Mouse (Mus musculus) liver, embryonic 15.5 days (tissue): ENCODE results near the gene B230219D22Rik. TPM values are rescaled to one million over a fixed set of nuclear protein-coding genes. Genes with fewer than 3 reads are reported as not detected.
A peak's percentile ranks its signal among the peaks of the same experiment; 100 is the strongest.
"Not testable (repeated sequence)": the region's sequence is repeated elsewhere in the genome, so short reads cannot be mapped to it uniquely, and the experiment has no call there.

Source experiments
- ATAC-seq: fragments of 200-750 bp; cut with Nextera tagmentation; 2 replicates; pipeline ENCODE4 v1.8.0; 2017; ENCODE audit warnings: moderate number of reproducible peaks, mild to moderate bottlenecking, moderate library complexity; ENCODE audit not compliant: insufficient read depth
- H3K27ac ChIP-seq: fragments of 300-500 bp; sonication (generic); replicated peaks from 2 replicates; pipeline ENCODE4 v1.5.1; 2015; ENCODE audit warnings: mild to moderate bottlenecking, inconsistent platforms
- H3K27me3 ChIP-seq: fragments of 300-500 bp; sonication (generic); 2 replicates; pipeline ENCODE4 v1.6.1; 2015; ENCODE audit warnings: mild to moderate bottlenecking, inconsistent platforms
- H3K36me3 ChIP-seq: fragments of 300-500 bp; sonication (generic); replicated peaks from 2 replicates; pipeline ENCODE4 v1.6.1; 2015; ENCODE audit warnings: moderate library complexity, mild to moderate bottlenecking, inconsistent platforms
- H3K4me1 ChIP-seq: fragments of 300-500 bp; sonication (generic); replicated peaks from 2 replicates; pipeline ENCODE4 v1.6.1; 2015; ENCODE audit warnings: inconsistent platforms
- H3K4me2 ChIP-seq: fragments of 300-500 bp; sonication (generic); 2 replicates; pipeline ENCODE4 v1.6.1; 2015; ENCODE audit warnings: moderate library complexity, mild to moderate bottlenecking, inconsistent platforms
- H3K4me3 ChIP-seq: fragments of 300-500 bp; sonication (generic); replicated peaks from 2 replicates; pipeline ENCODE4 v1.5.1; 2015; ENCODE audit warnings: mild to moderate bottlenecking, inconsistent platforms
- H3K9ac ChIP-seq: fragments of 300-500 bp; sonication (generic); 2 replicates; pipeline ENCODE4 v1.6.1; 2015; ENCODE audit warnings: moderate library complexity, mild to moderate bottlenecking, inconsistent platforms
- H3K9me3 ChIP-seq: fragments of 300-500 bp; sonication (generic); replicated peaks from 2 replicates; pipeline ENCODE4 v1.6.1; 2016; ENCODE audit warnings: inconsistent platforms
- WGBS: fragments of 180-500 bp; shearing (Covaris S2); methylation state at CpG from one replicate; pipeline ENCODE4 v1.1.7; 2015; ENCODE audit warnings: mixed read lengths; ENCODE audit not compliant: insufficient replicate concordance; 5-methylcytosine and 5-hydroxymethylcytosine counted together
- polyA plus RNA-seq: library from polyadenylated mRNA; unstranded; fragments of >200 nt; fragmentation: Nextera tagmentation; extraction: Ambion mirVana; gene quantifications from 2 replicates; pipeline ENCODE4 v1.2.1, GENCODE M21; 2015

B230219D22Rik gene
- polyA plus RNA-seq, 1 experiment from 2014 or later = 10.7 TPM

DNA sequence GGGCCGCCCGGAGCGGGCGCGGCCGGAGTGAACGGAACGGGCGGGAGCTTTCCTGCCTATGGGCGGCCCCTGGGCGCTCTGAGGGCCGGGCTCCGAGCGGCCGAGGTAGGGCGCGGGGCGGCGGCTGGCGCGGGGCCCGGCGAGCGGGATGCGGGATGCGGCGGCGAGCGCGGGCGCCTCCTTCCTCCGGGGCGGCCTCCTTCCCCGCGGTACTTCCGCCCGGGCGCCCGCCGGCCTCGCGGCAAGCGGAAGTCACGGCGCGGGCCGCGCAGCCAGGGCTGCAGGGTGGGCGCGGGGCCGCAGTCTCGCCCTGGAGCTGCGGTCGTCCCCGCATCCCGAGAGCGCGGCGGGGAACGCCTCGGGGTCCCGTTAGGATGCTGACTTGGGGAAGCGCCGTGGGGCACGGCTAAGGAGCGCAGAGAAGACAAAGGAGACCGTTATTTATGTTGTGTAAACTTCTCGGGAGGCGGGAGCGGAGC lies 358 bp downstream of the B230219D22Rik start:
- no peaks in the 10 kb centered on the region for H3K27me3 ChIP-seq
- H3K9ac ChIP-seq = peak overlapping the region; percentile 99
- H3K4me2 ChIP-seq = peak overlapping the region; percentile 82
- WGBS = under 1% methylated on average over 66 of the region's 70 CpGs
- ATAC-seq = peak; percentile 76
- peak overlapping the region; percentile 99 for H3K27ac ChIP-seq
- H3K36me3 ChIP-seq = peaks cover 12% of the 10 kb centered on the region
- H3K9me3 ChIP-seq = no peaks in the 10 kb centered on the region
- H3K4me1 ChIP-seq = peaks cover 32% of the 10 kb centered on the region
- H3K4me3 ChIP-seq = peak overlapping the region; percentile 94

DNA sequence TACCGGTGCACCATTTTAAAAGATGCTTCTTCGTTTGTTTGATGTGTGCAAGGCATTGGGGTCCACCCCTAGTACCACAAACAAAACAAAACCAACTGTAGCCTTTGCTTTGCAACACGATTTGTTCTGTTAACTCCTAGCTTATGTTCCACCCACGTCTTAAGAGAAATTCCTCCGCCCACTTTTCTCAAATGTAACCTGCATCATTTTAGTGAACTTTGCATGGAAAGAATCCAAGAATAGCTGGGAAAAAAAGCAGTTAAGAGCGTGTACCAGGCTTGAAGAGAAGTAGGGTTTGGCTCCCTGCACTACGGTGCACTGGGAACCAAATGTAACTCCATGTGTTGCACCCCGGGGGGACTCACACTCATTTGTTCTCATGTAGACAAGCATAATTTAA lies 1.2 kb downstream of the B230219D22Rik start:
- Histone ChIP-seq H3K27ac (peak overlapping the region; percentile 99; the same call in 1 of the 2 replicates), H3K4me1 (peaks cover 32% of the 10 kb centered on the region), H3K27me3 (no peaks in the 10 kb centered on the region), H3K36me3 (peaks cover 21% of the 10 kb centered on the region), H3K4me3 (peak overlapping the region; percentile 94), H3K9me3 (no peaks in the 10 kb centered on the region), H3K9ac (peak overlapping the region; percentile 99), H3K4me2 (peak overlapping the region; percentile 82)
- WGBS = 9% methylated on average over 8 of the region's 8 CpGs
- no peak for ATAC-seq

GRCm38 (mm10) chr13:55695989-55696388 lies 3.1 kb downstream of the B230219D22Rik start:
- not testable (repeated sequence) for H3K4me2 ChIP-seq, ATAC-seq, H3K27ac ChIP-seq, H3K9ac ChIP-seq, H3K9me3 ChIP-seq, H3K27me3 ChIP-seq, H3K4me3 ChIP-seq
- WGBS = no CpG with 5 or more reads among the region's 3 CpGs
- Histone ChIP-seq H3K4me1 (peaks cover 32% of the 10 kb centered on the region), H3K36me3 (peaks cover 38% of the 10 kb centered on the region)

- Histone ChIP-seq H3K9ac (no peak overlapping the region), H3K36me3 (peaks cover 45% of the 10 kb centered on the region), H3K27me3 (no peaks in the 10 kb centered on the region), H3K4me2 (no peak overlapping the region), H3K9me3 (no peaks in the 10 kb centered on the region), H3K4me1 (no peaks in the 10 kb centered on the region), H3K4me3 (no peak overlapping the region), H3K27ac (no peak overlapping the region)
- WGBS = 77% methylated on average over 4 of the region's 4 CpGs
- no peak for ATAC-seq
These were observed 11.4 kb downstream of the B230219D22Rik start for GRCm38 (mm10) chr13:55704301-55704700.

DNA sequence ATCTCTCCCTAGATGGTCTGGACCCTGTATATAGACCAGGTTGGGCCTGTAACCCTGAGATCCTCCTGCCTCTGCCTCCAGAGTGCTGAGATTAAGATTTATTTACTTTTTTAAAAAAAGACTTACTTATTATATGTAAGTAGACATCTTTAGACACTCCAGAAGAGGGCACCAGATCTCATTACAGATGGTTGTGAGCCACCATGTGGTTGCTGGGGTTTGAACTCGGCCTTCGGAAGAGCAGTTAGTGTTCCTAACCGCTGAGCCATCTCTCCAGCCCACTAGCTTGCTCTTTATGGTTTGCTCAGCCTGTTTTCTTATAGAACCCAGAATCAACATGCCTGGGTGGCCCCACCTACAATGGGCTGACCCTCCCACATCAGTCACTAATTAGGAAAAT lies 19.9 kb downstream of the B230219D22Rik start:
- H3K9me3 ChIP-seq = no peaks in the 10 kb centered on the region
- H3K27ac ChIP-seq = no peak overlapping the region
- WGBS = 77% methylated on average over 3 of the region's 3 CpGs
- H3K27me3 ChIP-seq = no peaks in the 10 kb centered on the region
- H3K4me2 ChIP-seq = no peak overlapping the region
- peaks cover 17% of the 10 kb centered on the region for H3K4me1 ChIP-seq
- H3K4me3 ChIP-seq = no peak overlapping the region
- no peak for ATAC-seq
- no peak overlapping the region for H3K9ac ChIP-seq
- H3K36me3 ChIP-seq = peaks cover 2% of the 10 kb centered on the region; the same call in 1 of the 2 replicates

GRCm38 (mm10) chr13:55714501-55715166 lies 21.7 kb downstream of the B230219D22Rik start, which contains the start of gene Txndc15:
Gene Txndc15 (plus strand): TSS chr13:55714650.
- Histone ChIP-seq H3K27ac (peak within 1 kb of the TSS; percentile 79), H3K9ac (peak within 1 kb of the TSS; percentile 94), H3K4me3 (peak within 1 kb of the TSS; percentile 96), H3K27me3 (no peaks in the 10 kb centered on the region), H3K36me3 (peaks cover 8% of the 10 kb centered on the region), H3K4me1 (peaks cover 17% of the 10 kb centered on the region), H3K9me3 (no peaks in the 10 kb centered on the region), H3K4me2 (peak within 1 kb of the TSS; percentile 93)
- WGBS = under 1% methylated on average over 63 of the region's 63 CpGs
- peak; percentile 90 for ATAC-seq

DNA sequence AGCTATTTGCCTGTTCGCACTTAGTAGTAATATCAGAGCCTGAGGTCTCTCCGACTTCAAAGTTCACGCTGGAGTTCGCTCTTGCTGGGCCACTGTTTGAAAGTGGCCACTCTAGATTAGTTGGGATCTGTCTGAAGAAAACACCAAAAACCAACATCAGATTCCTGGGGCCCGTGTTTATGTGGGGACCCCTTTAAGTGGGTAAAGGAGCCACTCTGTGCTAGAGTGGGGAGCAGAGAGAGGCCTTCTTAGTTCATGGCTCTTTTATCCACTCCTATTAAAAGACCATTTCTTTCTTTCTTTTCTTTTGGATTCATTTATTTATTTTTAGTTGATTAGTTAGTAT lies 22.2 kb downstream of the B230219D22Rik start:
- Histone ChIP-seq H3K9ac (peak overlapping the region; percentile 94), H3K4me2 (peak overlapping the region; percentile 93), H3K4me1 (peaks cover 17% of the 10 kb centered on the region), H3K36me3 (peaks cover 13% of the 10 kb centered on the region), H3K9me3 (no peaks in the 10 kb centered on the region), H3K27ac (peak overlapping the region; percentile 79), H3K4me3 (peak overlapping the region; percentile 96), H3K27me3 (no peaks in the 10 kb centered on the region)
- ATAC-seq = no peak
- WGBS = 6% methylated on average over 5 of the region's 5 CpGs

- Histone ChIP-seq H3K9ac (no peak overlapping the region), H3K27ac (no peak overlapping the region), H3K9me3 (no peaks in the 10 kb centered on the region), H3K4me3 (no peak overlapping the region), H3K4me1 (peaks cover 17% of the 10 kb centered on the region), H3K4me2 (peak overlapping the region; percentile 93; the same call in 1 of the 2 replicates), H3K36me3 (peaks cover 17% of the 10 kb centered on the region), H3K27me3 (no peaks in the 10 kb centered on the region)
- 83% methylated on average over 7 of the region's 7 CpGs for WGBS
- no peak for ATAC-seq
These were observed 23.1 kb downstream of the B230219D22Rik start for GRCm38 (mm10) chr13:55715908-55716510.

DNA sequence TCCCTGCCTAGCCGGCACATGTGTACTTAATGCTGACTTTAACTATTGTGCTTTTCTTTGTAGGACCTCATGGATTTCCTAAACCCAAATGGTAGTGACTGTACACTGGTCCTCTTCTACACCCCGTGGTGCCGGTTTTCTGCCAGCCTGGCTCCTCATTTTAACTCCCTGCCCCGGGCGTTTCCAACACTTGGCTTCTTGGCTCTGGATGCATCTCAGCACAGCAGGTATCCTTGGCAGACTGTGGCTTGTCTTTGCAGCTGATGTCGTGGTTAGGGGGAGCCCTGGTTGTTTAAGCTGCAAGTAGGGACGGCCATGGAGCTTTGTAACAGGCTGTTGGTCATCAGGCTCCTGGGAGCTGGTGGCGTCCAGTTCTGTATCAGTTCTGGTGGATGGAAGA lies 28.6 kb downstream of the B230219D22Rik start:
- H3K9me3 ChIP-seq = no peaks in the 10 kb centered on the region
- H3K4me2 ChIP-seq = no peak overlapping the region
- peaks cover 21% of the 10 kb centered on the region for H3K36me3 ChIP-seq
- H3K27ac ChIP-seq = no peak overlapping the region
- ATAC-seq = no peak
- H3K4me3 ChIP-seq = no peak overlapping the region
- H3K27me3 ChIP-seq = no peaks in the 10 kb centered on the region
- H3K9ac ChIP-seq = no peak overlapping the region
- 75% methylated on average over 8 of the region's 8 CpGs for WGBS
- H3K4me1 ChIP-seq = 0 out of 2 replicates have a peak, but pooled peaks cover 4% of the 10 kb centered on the region

GRCm38 (mm10) chr13:55721995-55722394 lies 29.1 kb downstream of the B230219D22Rik start:
- ATAC-seq = no peak
- no peak overlapping the region for H3K27ac ChIP-seq
- H3K36me3 ChIP-seq = peaks cover 21% of the 10 kb centered on the region
- no peaks in the 10 kb centered on the region for H3K9me3 ChIP-seq
- no peak overlapping the region for H3K4me3 ChIP-seq
- no peak overlapping the region for H3K9ac ChIP-seq
- H3K27me3 ChIP-seq = no peaks in the 10 kb centered on the region
- no peak overlapping the region for H3K4me2 ChIP-seq
- H3K4me1 ChIP-seq = 0 out of 2 replicates have a peak, but pooled peaks cover 5% of the 10 kb centered on the region
- 83% methylated on average over 2 of the region's 2 CpGs for WGBS

GRCm38 (mm10) chr13:55726598-55727119 lies 33.7 kb downstream of the B230219D22Rik start:
- peak overlapping the region; percentile 98 for H3K27ac ChIP-seq
- H3K9ac ChIP-seq = peak overlapping the region; percentile 79
- 1% methylated on average over 4 of the region's 4 CpGs for WGBS
- H3K9me3 ChIP-seq = no peaks in the 10 kb centered on the region
- H3K4me1 ChIP-seq = peaks cover 10% of the 10 kb centered on the region; the same call in 1 of the 2 replicates
- no peak for ATAC-seq
- H3K4me2 ChIP-seq = peak overlapping the region; percentile 96
- H3K36me3 ChIP-seq = 0 out of 2 replicates have a peak, but pooled peaks cover 3% of the 10 kb centered on the region
- H3K27me3 ChIP-seq = no peaks in the 10 kb centered on the region
- peak overlapping the region; percentile 74 for H3K4me3 ChIP-seq
